Mouse (Mus musculus): ENCODE results near the gene Amph. TPM values are rescaled to one million over a fixed set of nuclear protein-coding genes. Genes with fewer than 3 reads are reported as not detected.
A peak's percentile ranks its signal among the peaks of the same experiment; 100 is the strongest.

Amph gene
- polyA plus RNA-seq, 1 experiment from 2014 or later, result 17.3 TPM

DNA sequence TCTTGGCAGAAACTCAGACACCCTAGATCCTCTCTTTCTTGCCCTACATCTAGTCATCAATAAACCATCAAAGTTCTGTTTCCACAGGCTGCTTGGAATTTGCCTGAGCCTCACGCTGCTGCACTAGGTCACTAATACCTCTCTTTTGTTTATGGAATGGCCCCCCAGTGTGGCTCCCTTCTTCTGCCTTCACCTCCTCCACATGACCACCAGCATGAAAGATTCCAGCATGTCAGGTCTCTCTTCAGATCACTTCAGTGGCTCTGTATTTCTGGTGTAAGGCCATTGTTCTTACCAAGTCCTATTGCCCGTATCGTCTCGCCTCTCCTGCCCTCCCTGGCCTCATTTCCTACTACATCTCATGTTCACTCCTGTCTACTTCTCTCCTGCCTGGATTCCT is 39.3 kb downstream of the Amph start:
- ATAC-seq (ENCODE audit: low FRiP score), result no peak
- no peak overlapping the region for H3K4me2 ChIP-seq (replicated peaks)
- H3K4me3 ChIP-seq, result no peak overlapping the region
- H3K27ac ChIP-seq, result no peak overlapping the region
- H3K9ac ChIP-seq, result no peak overlapping the region
- H3K9me3 ChIP-seq (replicated peaks), result no peaks in the 10 kb centered on the region
- no peaks in the 10 kb centered on the region for H3K36me3 ChIP-seq
- H3K27me3 ChIP-seq, result no peaks in the 10 kb centered on the region
- WGBS, result 37% methylated on average over 4 of the region's 4 CpGs
- peaks cover 4% of the 10 kb centered on the region; the same call in 1 of the 2 replicates for H3K4me1 ChIP-seq

DNA sequence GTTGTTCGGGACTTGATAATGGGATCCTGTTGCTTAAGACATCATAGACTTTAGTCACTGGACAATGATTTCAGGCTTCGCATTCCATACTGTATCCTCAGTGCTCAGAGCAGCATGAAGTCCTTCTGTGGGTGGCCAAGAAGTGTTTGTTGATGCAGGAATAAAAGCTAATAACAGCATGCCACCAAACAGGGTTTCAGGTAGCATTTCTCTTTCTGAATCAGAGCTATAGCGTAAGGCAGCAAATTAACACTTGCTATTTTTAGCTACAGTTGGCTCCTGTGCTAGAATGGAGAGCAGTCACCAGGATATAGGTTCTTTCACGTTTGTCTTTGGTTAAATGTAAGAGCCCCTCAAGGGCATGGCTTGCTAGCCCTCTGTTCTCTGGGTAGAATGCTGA is 40.3 kb downstream of the Amph start:
- Histone ChIP-seq H3K36me3 (no peaks in the 10 kb centered on the region), H3K4me2 (replicated peaks) (no peak overlapping the region), H3K9me3 (replicated peaks) (no peaks in the 10 kb centered on the region), H3K9ac (no peak overlapping the region), H3K4me3 (no peak overlapping the region), H3K27ac (no peak overlapping the region), H3K4me1 (peaks cover 4% of the 10 kb centered on the region; the same call in 1 of the 2 replicates), H3K27me3 (no peaks in the 10 kb centered on the region)
- ATAC-seq (ENCODE audit: low FRiP score), result no peak
- 70% methylated on average over 4 of the region's 4 CpGs for WGBS

DNA sequence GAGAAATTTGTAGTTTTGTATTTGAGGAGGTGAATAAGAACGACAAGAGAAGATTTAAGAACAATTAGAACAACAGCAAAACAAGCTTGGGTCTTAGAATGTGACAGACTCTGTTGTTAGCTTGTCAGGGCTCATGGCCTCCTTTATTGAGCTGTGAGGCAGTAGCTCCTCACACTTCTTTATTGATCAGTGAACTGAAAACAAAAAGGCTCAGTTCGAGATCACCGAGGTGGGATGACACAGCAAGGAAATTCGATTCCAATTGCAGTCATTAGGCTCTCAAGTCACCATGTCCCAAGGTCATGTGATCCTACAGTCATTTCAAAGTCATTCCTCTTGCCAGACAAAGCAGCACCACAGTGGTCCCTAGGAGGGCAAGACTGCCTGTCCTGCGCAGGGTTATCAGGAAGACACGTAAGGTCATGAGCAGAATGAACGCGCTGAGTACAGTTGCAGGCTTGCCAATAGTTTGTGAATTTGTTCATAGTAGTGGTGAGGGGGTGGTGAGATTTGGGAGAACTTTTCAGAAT is 41.2 kb downstream of the Amph start:
- Histone ChIP-seq H3K4me2 (replicated peaks) (no peak overlapping the region), H3K9ac (no peak overlapping the region), H3K9me3 (replicated peaks) (no peaks in the 10 kb centered on the region), H3K4me3 (no peak overlapping the region), H3K27me3 (no peaks in the 10 kb centered on the region), H3K36me3 (no peaks in the 10 kb centered on the region), H3K4me1 (peaks cover 4% of the 10 kb centered on the region; the same call in 1 of the 2 replicates), H3K27ac (no peak overlapping the region)
- ATAC-seq (ENCODE audit: low FRiP score), result 0 out of 2 replicates have a peak, but pooled peaks have one; percentile 19
- 27% methylated on average over 8 of the region's 8 CpGs for whole genome bisulfite sequencing

DNA sequence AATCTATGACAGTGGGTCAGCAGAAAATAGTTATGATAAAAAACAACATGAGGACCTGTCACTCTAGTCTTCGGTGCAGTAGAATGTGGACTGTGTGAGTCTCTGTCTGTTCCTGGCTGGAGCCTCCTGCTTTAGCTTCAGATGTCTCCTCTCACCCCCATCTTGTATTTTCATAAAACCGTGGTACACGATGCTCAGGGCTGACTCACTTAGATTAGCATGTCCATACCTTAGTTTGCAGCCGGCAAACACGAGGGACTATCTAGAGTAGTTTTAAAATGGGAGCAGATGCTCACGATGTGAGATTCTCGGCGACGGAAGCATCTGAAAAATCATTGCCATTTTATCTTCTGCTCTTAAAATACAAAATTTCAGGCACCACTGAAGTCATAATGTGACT is 54.5 kb downstream of the Amph start:
- Histone ChIP-seq H3K4me1 (no peaks in the 10 kb centered on the region), H3K4me2 (replicated peaks) (no peak overlapping the region), H3K9ac (no peak overlapping the region), H3K27ac (no peak overlapping the region), H3K9me3 (replicated peaks) (no peaks in the 10 kb centered on the region), H3K36me3 (no peaks in the 10 kb centered on the region), H3K4me3 (no peak overlapping the region), H3K27me3 (no peaks in the 10 kb centered on the region)
- WGBS, result 94% methylated on average over 9 of the region's 9 CpGs
- no peak for ATAC-seq (ENCODE audit: low FRiP score)

DNA sequence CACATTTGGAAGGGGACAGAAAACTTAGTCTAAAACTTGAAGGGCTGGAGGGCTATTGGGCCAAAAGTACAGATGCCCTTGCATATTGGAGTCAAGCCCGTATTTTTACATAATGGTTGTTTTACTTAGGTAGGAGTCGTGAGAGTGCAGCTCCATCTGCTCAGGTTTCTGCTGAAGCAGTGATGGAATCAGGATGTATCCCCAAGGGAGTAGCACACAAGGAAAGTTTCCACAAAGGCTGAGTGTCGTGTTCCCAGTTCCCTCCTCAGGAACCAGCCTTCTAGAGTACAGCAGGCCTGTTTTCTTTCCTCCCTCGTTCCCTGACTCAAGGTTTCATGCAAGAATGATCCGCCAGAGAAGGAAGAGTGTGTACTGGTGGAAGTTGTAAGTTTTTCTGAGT is 56.4 kb downstream of the Amph start:
- Histone ChIP-seq H3K4me3 (no peak overlapping the region), H3K4me2 (replicated peaks) (no peak overlapping the region), H3K27ac (no peak overlapping the region), H3K4me1 (no peaks in the 10 kb centered on the region), H3K9ac (no peak overlapping the region), H3K9me3 (replicated peaks) (no peaks in the 10 kb centered on the region), H3K36me3 (no peaks in the 10 kb centered on the region), H3K27me3 (no peaks in the 10 kb centered on the region)
- no peak for ATAC-seq (ENCODE audit: low FRiP score)
- WGBS, result 71% methylated on average over 5 of the region's 5 CpGs

DNA sequence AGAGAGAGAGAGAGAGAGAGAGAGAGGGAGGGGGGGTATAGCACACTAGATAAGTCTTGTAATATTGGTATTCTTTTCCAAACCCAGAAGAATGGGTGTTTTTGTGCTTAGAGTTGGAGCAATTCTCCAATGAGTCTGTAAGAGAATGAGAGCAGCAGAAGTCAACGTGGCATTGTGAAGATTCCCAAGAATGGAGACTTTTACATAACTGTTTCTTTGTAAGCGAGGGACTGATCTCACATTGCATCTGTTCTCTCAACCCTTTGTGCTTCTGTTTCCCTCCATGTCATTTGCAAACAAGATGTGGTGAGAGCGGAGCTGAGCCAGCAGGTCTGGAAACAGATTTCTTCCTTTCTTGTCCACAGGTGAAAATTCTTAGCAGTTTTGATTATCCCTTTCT is 60.4 kb downstream of the Amph start:
- Histone ChIP-seq H3K9ac (no peak overlapping the region), H3K9me3 (replicated peaks) (no peaks in the 10 kb centered on the region), H3K36me3 (no peaks in the 10 kb centered on the region), H3K27ac (no peak overlapping the region), H3K4me3 (no peak overlapping the region), H3K27me3 (no peaks in the 10 kb centered on the region), H3K4me2 (replicated peaks) (no peak overlapping the region), H3K4me1 (no peaks in the 10 kb centered on the region)
- 78% methylated on average over 3 of the region's 3 CpGs for WGBS
- no peak for ATAC-seq (ENCODE audit: low FRiP score)

DNA sequence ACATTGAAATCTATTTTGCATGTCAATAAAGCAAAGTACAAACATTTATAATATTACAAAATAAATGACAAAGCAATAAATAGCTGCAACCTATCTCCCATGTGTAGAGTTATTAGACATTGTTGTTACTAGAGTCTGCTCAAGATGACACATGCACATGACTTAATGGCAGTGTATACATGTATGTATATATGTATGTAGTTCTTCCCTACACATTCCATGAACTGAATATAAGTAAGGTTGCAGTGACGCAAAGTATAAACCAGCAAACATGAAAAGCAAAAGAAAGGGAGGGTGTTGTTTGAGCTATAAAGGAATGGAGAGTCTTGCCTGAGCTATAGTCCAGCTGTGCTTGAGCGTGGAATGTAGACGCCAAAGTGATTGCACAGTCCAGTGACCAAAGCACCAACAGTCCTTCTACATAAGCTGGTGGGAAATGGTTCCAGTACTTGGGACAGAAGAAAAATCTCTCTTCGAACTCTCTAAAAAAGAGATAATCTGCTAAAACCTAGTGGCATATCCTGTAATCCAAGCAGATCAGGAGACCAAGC is 66.9 kb downstream of the Amph start:
- H3K9ac ChIP-seq, result no peak overlapping the region
- ATAC-seq (ENCODE audit: low FRiP score), result no peak
- no peaks in the 10 kb centered on the region for H3K9me3 ChIP-seq (replicated peaks)
- H3K4me1 ChIP-seq, result no peaks in the 10 kb centered on the region
- no peak overlapping the region for H3K4me2 ChIP-seq (replicated peaks)
- no peaks in the 10 kb centered on the region for H3K27me3 ChIP-seq
- H3K4me3 ChIP-seq, result no peak overlapping the region
- WGBS, result 92% methylated on average over 4 of the region's 4 CpGs
- no peak overlapping the region for H3K27ac ChIP-seq
- H3K36me3 ChIP-seq, result no peaks in the 10 kb centered on the region

DNA sequence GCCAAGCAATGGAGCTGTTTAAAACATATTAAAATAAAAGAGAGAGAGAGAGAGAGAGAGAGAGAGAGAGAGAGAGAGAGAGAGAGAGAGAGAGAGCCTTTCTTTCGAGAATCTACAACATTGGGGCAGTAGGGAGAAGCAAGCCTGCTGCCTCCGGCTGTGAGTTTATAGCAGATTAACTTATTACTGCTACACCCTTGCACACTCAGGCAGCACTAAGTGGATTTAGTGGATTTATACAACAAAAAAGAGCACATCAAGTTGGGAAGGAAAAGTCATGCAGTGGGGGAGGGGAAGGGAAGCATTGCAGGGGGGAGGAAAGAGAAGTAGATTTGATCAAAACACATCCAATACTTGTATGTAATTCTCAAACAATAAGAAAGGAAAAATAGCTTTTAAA is 73.5 kb downstream of the Amph start:
- Histone ChIP-seq H3K4me2 (replicated peaks) (no peak overlapping the region), H3K27ac (no peak overlapping the region), H3K4me3 (no peak overlapping the region), H3K9ac (no peak overlapping the region), H3K9me3 (replicated peaks) (0 out of 2 replicates have a peak, but pooled peaks cover 4% of the 10 kb centered on the region), H3K27me3 (no peaks in the 10 kb centered on the region), H3K4me1 (no peaks in the 10 kb centered on the region), H3K36me3 (no peaks in the 10 kb centered on the region)
- WGBS, result 81% methylated on average over 2 of the region's 2 CpGs
- no peak for ATAC-seq (ENCODE audit: low FRiP score)

DNA sequence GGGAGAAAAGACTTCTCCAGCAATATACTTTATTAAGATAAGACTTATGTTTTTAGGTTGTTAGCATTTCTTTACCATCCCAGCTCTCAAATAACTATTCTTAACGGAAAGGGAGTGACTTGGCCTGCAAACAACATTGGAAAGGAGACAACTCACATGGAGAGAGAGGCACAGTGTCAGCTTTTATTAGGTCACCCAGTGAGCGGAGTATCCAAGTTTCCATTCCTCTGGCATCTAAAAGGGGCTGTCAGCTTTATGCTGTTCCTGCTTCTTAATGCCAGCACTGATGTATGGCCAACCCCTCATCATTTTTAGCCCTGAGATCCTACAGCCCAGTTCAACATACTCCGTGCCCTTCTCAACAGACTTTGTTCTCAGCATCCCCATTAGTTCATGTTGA is 74.3 kb downstream of the Amph start:
- H3K27ac ChIP-seq, result no peak overlapping the region
- H3K9ac ChIP-seq, result no peak overlapping the region
- no peaks in the 10 kb centered on the region for H3K27me3 ChIP-seq
- 0 out of 2 replicates have a peak, but pooled peaks cover 4% of the 10 kb centered on the region for H3K9me3 ChIP-seq (replicated peaks)
- 78% methylated on average over 3 of the region's 3 CpGs for WGBS
- no peak overlapping the region for H3K4me2 ChIP-seq (replicated peaks)
- no peak overlapping the region for H3K4me3 ChIP-seq
- no peaks in the 10 kb centered on the region for H3K4me1 ChIP-seq
- ATAC-seq (ENCODE audit: low FRiP score), result no peak
- H3K36me3 ChIP-seq, result no peaks in the 10 kb centered on the region

DNA sequence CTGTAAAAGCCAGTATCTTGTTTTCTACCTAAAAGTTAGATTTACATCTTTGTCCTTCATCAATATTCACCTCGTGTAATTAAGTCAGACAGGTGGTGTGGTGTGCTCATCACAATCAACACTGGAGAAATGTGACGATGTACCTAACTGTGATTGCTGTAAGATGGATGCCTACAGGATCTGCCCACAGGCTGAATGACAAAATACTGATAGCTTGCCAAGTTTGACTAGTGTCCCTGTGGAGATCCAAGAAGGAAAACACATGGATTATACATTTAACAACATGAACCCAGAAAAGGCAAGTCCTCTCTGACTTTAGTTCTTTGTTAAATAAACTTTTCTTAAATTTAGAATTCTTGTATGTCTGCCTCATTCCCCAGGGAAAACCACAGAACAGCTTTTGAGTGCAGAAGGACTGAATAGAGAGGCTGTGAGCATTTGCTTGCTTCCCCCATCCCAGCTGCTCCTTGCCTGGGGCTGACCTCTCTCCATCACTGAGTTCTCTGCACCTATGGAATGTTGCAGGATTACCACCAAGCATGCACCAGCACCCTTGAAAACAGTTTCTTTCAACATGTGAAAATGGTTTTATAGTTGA is 77.2 kb downstream of the Amph start:
- no peak for ATAC-seq (ENCODE audit: low FRiP score)
- Histone ChIP-seq H3K27me3 (no peaks in the 10 kb centered on the region), H3K27ac (no peak overlapping the region), H3K4me1 (no peaks in the 10 kb centered on the region), H3K9ac (no peak overlapping the region), H3K36me3 (no peaks in the 10 kb centered on the region), H3K4me2 (replicated peaks) (no peak overlapping the region), H3K4me3 (no peak overlapping the region), H3K9me3 (replicated peaks) (0 out of 2 replicates have a peak, but pooled peaks cover 2% of the 10 kb centered on the region)
- 77% methylated on average over 2 of the region's 2 CpGs for WGBS

DNA sequence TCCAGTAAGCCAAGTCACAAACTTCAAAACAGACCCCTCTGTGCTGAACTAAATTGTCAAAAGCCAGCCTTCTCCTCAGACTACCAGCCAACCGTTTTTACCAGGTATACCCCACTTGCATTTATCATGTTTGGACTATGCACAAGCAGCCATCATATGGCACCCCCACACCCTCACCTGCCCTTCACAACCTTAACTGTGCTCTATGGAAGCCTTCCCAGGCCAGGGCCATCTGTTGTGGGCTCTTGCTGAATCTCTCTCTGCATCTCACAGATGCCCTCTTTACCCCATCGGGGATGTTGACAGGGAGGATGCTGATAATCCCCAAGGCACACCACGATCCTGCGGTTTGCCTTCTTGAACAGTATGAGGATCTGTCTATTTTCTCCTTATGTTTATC is 77.9 kb downstream of the Amph start:
- Histone ChIP-seq H3K9me3 (replicated peaks) (no peaks in the 10 kb centered on the region), H3K27ac (no peak overlapping the region), H3K4me3 (no peak overlapping the region), H3K27me3 (no peaks in the 10 kb centered on the region), H3K36me3 (no peaks in the 10 kb centered on the region), H3K9ac (no peak overlapping the region), H3K4me2 (replicated peaks) (no peak overlapping the region), H3K4me1 (no peaks in the 10 kb centered on the region)
- no peak for ATAC-seq (ENCODE audit: low FRiP score)
- 87% methylated on average over 4 of the region's 4 CpGs for WGBS

DNA sequence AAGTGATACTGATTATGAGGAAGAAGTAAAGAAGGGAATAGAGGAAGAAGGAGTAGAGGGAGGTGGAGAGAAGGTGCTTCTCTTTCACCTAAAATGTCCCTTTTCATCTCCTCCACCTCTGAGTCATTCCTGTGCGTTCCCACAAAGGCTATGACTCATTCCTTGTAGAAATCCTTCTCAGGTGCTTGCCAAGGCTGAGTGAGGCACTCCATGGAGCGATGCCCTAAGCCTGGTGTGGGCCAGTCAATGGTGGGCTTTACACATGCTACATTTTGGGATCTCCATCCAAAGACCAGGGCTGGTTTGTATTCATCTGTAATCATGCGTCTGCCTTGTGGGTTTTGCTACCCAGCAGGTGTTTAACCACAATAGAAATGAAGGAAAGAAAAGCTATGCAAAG is 78.9 kb downstream of the Amph start:
- H3K9me3 ChIP-seq (replicated peaks), result no peaks in the 10 kb centered on the region
- H3K4me1 ChIP-seq, result no peaks in the 10 kb centered on the region
- 87% methylated on average over 3 of the region's 3 CpGs for WGBS
- no peak overlapping the region for H3K27ac ChIP-seq
- H3K4me3 ChIP-seq, result no peak overlapping the region
- no peak overlapping the region for H3K9ac ChIP-seq
- no peaks in the 10 kb centered on the region for H3K36me3 ChIP-seq
- no peak for ATAC-seq (ENCODE audit: low FRiP score)
- no peak overlapping the region for H3K4me2 ChIP-seq (replicated peaks)
- no peaks in the 10 kb centered on the region for H3K27me3 ChIP-seq

DNA sequence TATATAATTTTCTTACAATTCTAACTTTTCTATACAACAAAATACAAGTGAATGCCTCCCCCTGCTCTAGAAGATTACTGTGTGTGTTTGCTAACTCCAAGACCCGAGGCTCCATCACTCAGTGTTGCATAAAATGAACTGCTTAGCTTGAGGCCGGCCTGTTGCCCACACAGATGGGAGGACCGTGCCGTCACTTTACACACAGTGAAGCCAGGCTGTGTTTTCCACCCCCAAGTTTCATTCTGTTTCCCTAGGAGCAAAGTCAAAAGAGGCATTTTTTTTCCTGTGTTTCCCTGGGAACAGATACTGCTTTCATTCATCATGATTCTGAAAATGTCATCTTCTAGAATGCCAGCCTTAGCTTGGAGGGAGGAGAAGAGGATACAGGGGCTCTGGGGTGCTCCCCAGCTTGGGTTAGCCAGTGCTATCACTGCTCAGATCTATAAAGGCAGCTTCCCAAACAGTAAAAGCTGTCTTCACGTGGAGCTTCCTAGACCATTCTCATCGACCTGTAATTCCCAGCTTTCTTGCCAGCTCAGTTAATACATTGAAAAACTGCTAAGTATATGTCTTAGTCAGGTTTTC is 79.9 kb downstream of the Amph start:
- Histone ChIP-seq H3K9me3 (replicated peaks) (no peaks in the 10 kb centered on the region), H3K4me2 (replicated peaks) (no peak overlapping the region), H3K27ac (no peak overlapping the region), H3K9ac (no peak overlapping the region), H3K4me1 (no peaks in the 10 kb centered on the region), H3K36me3 (no peaks in the 10 kb centered on the region), H3K27me3 (no peaks in the 10 kb centered on the region), H3K4me3 (no peak overlapping the region)
- 65% methylated on average over 6 of the region's 6 CpGs for WGBS
- ATAC-seq (ENCODE audit: low FRiP score), result no peak
